Mouse (Mus musculus) liver, embryonic 13.5 days (tissue): ENCODE measurements around the gene E2f8. TPM values are rescaled to one million over a fixed set of nuclear protein-coding genes. Genes with fewer than 3 reads are reported as not detected.

Experiments used
- ATAC-seq: fragments of 200-750 bp; cut with Nextera tagmentation; 2 replicates; pipeline ENCODE4 v1.8.0; 2017; ENCODE audit warnings: low read depth, mild to moderate bottlenecking, moderate number of reproducible peaks, moderate library complexity
- DNase-seq: peaks from one replicate; pipeline ENCODE4 v3.0.0; 2022
- H3K27ac ChIP-seq: fragments of 300-500 bp; sonication (generic); 2 replicates; pipeline ENCODE4 v1.5.1; 2015; ENCODE audit warnings: moderate library complexity, mild to moderate bottlenecking, inconsistent platforms
- H3K27me3 ChIP-seq: fragments of 300-500 bp; sonication (generic); 2 replicates; pipeline ENCODE4 v1.6.1; 2015; ENCODE audit warnings: mild to moderate bottlenecking, inconsistent platforms
- H3K36me3 ChIP-seq: fragments of 300-500 bp; sonication (generic); 2 replicates; pipeline ENCODE4 v1.6.1; 2015; ENCODE audit warnings: mild to moderate bottlenecking, inconsistent platforms
- H3K4me1 ChIP-seq: fragments of 300-500 bp; sonication (generic); replicated peaks from 2 replicates; pipeline ENCODE4 v1.6.1; 2015; ENCODE audit warnings: inconsistent platforms
- H3K4me2 ChIP-seq: fragments of 300-500 bp; sonication (generic); 2 replicates; pipeline ENCODE4 v1.6.1; 2015; ENCODE audit warnings: inconsistent platforms, mild to moderate bottlenecking, moderate library complexity
- H3K4me3 ChIP-seq: fragments of 300-500 bp; sonication (generic); replicated peaks from 2 replicates; pipeline ENCODE4 v1.5.1; 2015; ENCODE audit warnings: mild to moderate bottlenecking, inconsistent platforms
- H3K9ac ChIP-seq: fragments of 300-500 bp; sonication (generic); 2 replicates; pipeline ENCODE4 v1.6.1; 2015; ENCODE audit warnings: mild to moderate bottlenecking, inconsistent platforms
- H3K9me3 ChIP-seq: fragments of 300-500 bp; sonication (generic); replicated peaks from 2 replicates; pipeline ENCODE4 v1.6.1; 2016; ENCODE audit warnings: inconsistent platforms
- WGBS: fragments of 180-500 bp; shearing (Covaris S2); methylation state at CpG from one replicate; pipeline ENCODE4 v1.1.7; 2015; ENCODE audit not compliant: insufficient replicate concordance; 5-methylcytosine and 5-hydroxymethylcytosine counted together
- polyA plus RNA-seq: library from polyadenylated mRNA; unstranded; fragments of >200 nt; fragmentation: Nextera tagmentation; extraction: Ambion mirVana; gene quantifications from 2 replicates; pipeline ENCODE4 v1.2.1, GENCODE M21; 2015

The E2f8 gene
- polyA plus RNA-seq, 1 experiment from 2014 or later = 25.2 TPM

- H3K27ac ChIP-seq = peak within 1 kb of the TSS; percentile 51
- ATAC-seq (peak; percentile 58; the same call in 1 of the 2 replicates), DNase-seq (no peak)
- H3K4me1 ChIP-seq = peaks cover 10% of the 10 kb centered on the region
- H3K36me3 ChIP-seq = no peaks in the 10 kb centered on the region
- no peak within 1 kb of the TSS for H3K4me2 ChIP-seq
- 18% methylated on average over 8 of the region's 8 CpGs for WGBS
- H3K9ac ChIP-seq = no peak within 1 kb of the TSS
- no peaks in the 10 kb centered on the region for H3K27me3 ChIP-seq
- no peaks in the 10 kb centered on the region for H3K9me3 ChIP-seq
- H3K4me3 ChIP-seq = no peak within 1 kb of the TSS
Observed at GRCm38 (mm10) chr7:48908521-48909341, 27.3 kb upstream of the E2f8 start, which contains the start of gene Nav2. Nav2 (plus strand) TSS chr7:48908716.

DNA sequence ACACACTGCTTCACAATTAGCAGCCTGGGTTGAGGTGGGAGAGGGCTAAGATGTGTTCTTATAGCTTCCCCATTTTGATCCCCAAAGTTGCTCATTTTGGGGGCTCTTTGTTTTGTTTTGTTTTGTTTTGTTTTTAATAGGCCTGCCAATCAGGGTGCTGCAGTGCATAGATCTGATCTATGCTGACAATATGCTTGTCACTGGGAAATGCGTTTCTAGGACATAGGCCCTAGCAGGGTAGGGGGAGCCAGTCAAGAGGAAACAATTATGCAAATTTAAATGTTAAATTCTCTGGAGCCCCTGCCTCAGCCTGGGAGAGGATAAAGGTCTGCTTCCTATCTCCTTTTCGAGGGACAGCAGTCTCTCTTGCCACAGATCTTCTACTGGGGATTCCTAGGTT is 21.1 kb upstream of the E2f8 start:
- Histone ChIP-seq H3K36me3 (no peaks in the 10 kb centered on the region), H3K9ac (no peak overlapping the region), H3K4me3 (no peak overlapping the region), H3K27me3 (peaks cover 13% of the 10 kb centered on the region), H3K4me2 (no peak overlapping the region), H3K27ac (no peak overlapping the region), H3K4me1 (peaks cover 9% of the 10 kb centered on the region; the same call in 1 of the 2 replicates), H3K9me3 (no peaks in the 10 kb centered on the region)
- WGBS = 26% methylated on average over 2 of the region's 2 CpGs
- no peak for ATAC-seq
- no peak for DNase-seq

DNA sequence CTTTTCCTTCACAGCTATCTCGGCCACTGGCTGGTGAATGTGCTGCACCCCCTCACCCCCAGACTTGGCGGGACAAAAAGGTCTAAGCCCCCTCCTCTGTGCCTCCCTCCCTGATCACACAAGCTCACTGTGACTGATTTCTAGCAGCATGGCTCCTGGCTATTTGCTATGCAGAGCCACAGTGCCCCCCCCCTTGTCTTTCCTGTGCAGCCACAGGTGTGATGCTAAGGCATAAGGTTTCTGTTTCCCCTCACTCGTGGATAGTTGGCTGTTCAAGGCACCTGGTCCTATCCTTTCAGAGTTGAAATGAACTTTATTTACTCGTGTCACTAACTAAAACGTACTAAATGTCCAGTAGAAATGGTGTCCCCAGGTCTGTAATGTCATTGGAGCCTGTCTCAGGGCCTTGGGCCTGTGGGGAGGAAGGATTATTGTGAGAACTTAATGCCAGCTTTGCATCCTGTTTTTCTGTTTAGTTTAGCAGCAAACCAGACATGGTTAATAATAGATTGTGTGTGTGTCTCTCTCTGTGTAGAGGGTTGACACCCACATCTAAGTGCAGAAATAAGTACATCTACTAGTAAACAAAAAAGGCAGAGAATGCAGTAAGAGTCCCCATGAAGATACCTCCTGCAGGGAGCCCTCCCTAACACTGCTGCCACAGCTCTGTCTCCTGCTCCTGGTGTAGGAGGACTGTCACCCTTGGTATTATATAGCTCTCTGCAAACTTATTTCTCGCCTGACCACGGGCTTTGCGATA is 19.2 kb upstream of the E2f8 start:
- no peak overlapping the region for H3K27ac ChIP-seq
- DNase-seq (no peak), ATAC-seq (no peak)
- H3K4me1 ChIP-seq = peaks cover 14% of the 10 kb centered on the region; the same call in 1 of the 2 replicates
- H3K9ac ChIP-seq = no peak overlapping the region
- WGBS = 48% methylated on average over 8 of the region's 8 CpGs
- H3K36me3 ChIP-seq = no peaks in the 10 kb centered on the region
- no peaks in the 10 kb centered on the region for H3K9me3 ChIP-seq
- peaks cover 13% of the 10 kb centered on the region for H3K27me3 ChIP-seq
- no peak overlapping the region for H3K4me3 ChIP-seq
- no peak overlapping the region for H3K4me2 ChIP-seq

GRCm38 (mm10) chr7:48898416-48898815 is 17.0 kb upstream of the E2f8 start:
- no peak overlapping the region for H3K27ac ChIP-seq

GRCm38 (mm10) chr7:48897539-48898163 is 16.3 kb upstream of the E2f8 start:
- Histone ChIP-seq H3K9me3 (no peaks in the 10 kb centered on the region), H3K9ac (no peak overlapping the region), H3K4me1 (peaks cover 19% of the 10 kb centered on the region), H3K4me3 (no peak overlapping the region), H3K36me3 (no peaks in the 10 kb centered on the region), H3K27me3 (peaks cover 13% of the 10 kb centered on the region), H3K4me2 (no peak overlapping the region), H3K27ac (no peak overlapping the region)
- DNase-seq (no peak), ATAC-seq (no peak)
- WGBS = 60% methylated on average over 24 of the region's 24 CpGs

More at GRCm38 (mm10) chr7:48898416-48898815, 17.0 kb upstream of the E2f8 start:
- peaks cover 19% of the 10 kb centered on the region for H3K4me1 ChIP-seq
- DNase-seq (no peak), ATAC-seq (no peak)
- H3K36me3 ChIP-seq = no peaks in the 10 kb centered on the region
- peaks cover 13% of the 10 kb centered on the region for H3K27me3 ChIP-seq
- H3K4me3 ChIP-seq = no peak overlapping the region
- no peak overlapping the region for H3K9ac ChIP-seq
- no peak overlapping the region for H3K4me2 ChIP-seq
- no peaks in the 10 kb centered on the region for H3K9me3 ChIP-seq
- WGBS = 20% methylated on average over 9 of the region's 9 CpGs

DNA sequence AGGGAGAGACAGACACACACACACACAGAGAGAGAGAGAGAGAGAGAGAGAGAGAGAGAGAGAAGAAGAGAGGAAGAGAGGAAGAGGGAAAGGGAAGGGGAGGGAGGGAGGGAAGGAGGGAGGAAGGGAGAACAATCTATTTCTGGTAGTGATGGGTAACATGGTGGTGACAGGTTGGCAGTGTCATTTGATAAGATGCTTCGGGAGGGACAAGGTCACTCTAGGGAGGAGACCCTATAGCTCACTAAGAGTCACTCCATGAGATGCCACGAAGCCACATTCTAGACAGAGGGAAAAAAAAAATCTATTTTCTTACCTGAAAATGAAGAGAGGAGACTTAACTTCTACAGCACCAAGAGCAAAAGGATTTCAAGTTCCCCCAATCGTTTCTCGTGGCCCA is 14.7 kb upstream of the E2f8 start:
- Histone ChIP-seq H3K27me3 (peaks cover 13% of the 10 kb centered on the region), H3K4me3 (no peak overlapping the region), H3K9me3 (no peaks in the 10 kb centered on the region), H3K4me1 (peaks cover 19% of the 10 kb centered on the region), H3K4me2 (no peak overlapping the region), H3K27ac (no peak overlapping the region), H3K36me3 (no peaks in the 10 kb centered on the region), H3K9ac (no peak overlapping the region)
- 54% methylated on average over 4 of the region's 4 CpGs for WGBS
- DNase-seq = no peak
- ATAC-seq = no peak

DNA sequence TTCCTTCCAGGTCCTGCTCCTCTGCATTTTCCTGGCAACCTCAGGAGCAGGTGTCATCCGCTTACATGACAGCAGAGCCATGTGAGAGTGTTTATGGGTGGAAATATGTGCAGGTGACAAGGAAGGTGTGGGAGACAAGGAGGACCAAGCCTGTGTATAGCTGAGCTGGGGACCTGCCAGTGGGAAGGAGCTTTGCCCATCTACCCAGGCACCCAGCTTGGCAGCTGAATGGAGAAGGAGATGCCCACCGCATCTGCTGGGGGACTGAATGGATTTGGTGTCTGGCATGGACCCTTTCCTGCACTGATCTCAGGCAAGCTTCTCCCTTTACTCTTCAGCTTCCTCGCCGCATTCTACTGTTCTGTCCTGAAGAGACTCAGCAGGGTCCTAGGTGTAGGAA is 14.1 kb upstream of the E2f8 start:
- no peak for ATAC-seq

DNA sequence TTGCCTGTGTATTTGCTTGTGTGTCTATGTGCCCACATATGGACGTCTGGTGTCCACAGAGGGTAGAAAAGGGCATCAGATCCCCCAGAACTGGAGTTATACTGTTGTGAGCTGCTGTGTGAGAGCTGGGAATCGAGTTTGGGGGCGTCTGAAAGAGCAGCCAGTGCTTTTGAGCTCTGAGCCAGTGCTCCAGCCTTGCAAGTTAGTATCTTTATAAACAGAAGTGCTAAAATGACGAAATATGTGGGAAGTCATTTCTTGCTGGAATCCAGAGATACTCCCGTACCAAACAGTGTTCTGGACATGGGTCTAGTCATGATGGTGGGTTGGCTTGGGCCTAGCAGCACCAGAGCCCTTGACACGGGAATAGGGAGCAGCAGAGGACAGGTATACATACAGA is 13.4 kb upstream of the E2f8 start:
- Histone ChIP-seq H3K4me2 (no peak overlapping the region), H3K4me1 (peaks cover 19% of the 10 kb centered on the region), H3K9ac (no peak overlapping the region), H3K27me3 (peaks cover 13% of the 10 kb centered on the region), H3K27ac (peak overlapping the region; percentile 2; the same call in 1 of the 2 replicates), H3K4me3 (no peak overlapping the region), H3K36me3 (no peaks in the 10 kb centered on the region), H3K9me3 (no peaks in the 10 kb centered on the region)
- no peak for ATAC-seq
- WGBS = 44% methylated on average over 6 of the region's 6 CpGs
- DNase-seq = no peak

More for the DNA sequence above, 14.1 kb upstream of the E2f8 start:
- Histone ChIP-seq H3K9me3 (no peaks in the 10 kb centered on the region), H3K4me2 (no peak overlapping the region), H3K27me3 (peaks cover 13% of the 10 kb centered on the region), H3K9ac (no peak overlapping the region), H3K27ac (no peak overlapping the region), H3K36me3 (no peaks in the 10 kb centered on the region), H3K4me1 (peaks cover 19% of the 10 kb centered on the region), H3K4me3 (no peak overlapping the region)
- DNase-seq = no peak
- WGBS = 74% methylated on average over 4 of the region's 4 CpGs

DNA sequence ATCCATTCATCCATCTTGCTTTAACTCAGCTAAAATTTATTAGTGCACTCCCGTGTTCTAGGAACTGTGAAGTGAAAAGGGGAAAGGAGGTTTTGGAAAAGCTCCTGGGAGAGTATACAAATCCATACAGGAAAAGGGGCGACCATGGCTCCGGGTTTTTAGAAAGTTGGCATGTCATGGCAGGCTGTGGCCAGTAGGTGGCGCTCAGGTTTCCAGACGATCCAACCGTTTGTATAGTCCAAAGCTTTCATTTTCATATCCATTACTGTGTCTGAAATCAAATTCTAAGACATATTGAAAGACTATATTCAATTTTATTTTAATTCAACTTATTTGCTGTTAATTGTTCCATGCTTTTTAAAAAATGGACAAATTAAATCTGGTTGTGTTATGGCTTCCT is 12.8 kb upstream of the E2f8 start:
- no peak overlapping the region for H3K4me3 ChIP-seq
- ATAC-seq (no peak), DNase-seq (no peak)
- H3K9me3 ChIP-seq = no peaks in the 10 kb centered on the region
- peaks cover 9% of the 10 kb centered on the region for H3K27me3 ChIP-seq
- peaks cover 19% of the 10 kb centered on the region for H3K4me1 ChIP-seq
- WGBS = 3% methylated on average over 6 of the region's 6 CpGs
- H3K27ac ChIP-seq = no peak overlapping the region
- no peak overlapping the region for H3K9ac ChIP-seq
- no peak overlapping the region for H3K4me2 ChIP-seq
- no peaks in the 10 kb centered on the region for H3K36me3 ChIP-seq

- no peak overlapping the region for H3K4me2 ChIP-seq
- no peak for DNase-seq
- ATAC-seq = no peak
- peaks cover 5% of the 10 kb centered on the region for H3K27me3 ChIP-seq
- no peaks in the 10 kb centered on the region for H3K36me3 ChIP-seq
- H3K27ac ChIP-seq = no peak overlapping the region
- WGBS = 63% methylated on average over 7 of the region's 7 CpGs
- H3K4me3 ChIP-seq = no peak overlapping the region
- H3K9me3 ChIP-seq = no peaks in the 10 kb centered on the region
- no peak overlapping the region for H3K9ac ChIP-seq
- H3K4me1 ChIP-seq = peaks cover 13% of the 10 kb centered on the region
Observed at GRCm38 (mm10) chr7:48893093-48893492, 11.7 kb upstream of the E2f8 start.

GRCm38 (mm10) chr7:48891029-48891428 is 9.6 kb upstream of the E2f8 start:
- peaks cover 11% of the 10 kb centered on the region; the same call in 1 of the 2 replicates for H3K27me3 ChIP-seq
- no peak overlapping the region for H3K27ac ChIP-seq
- no peaks in the 10 kb centered on the region for H3K36me3 ChIP-seq
- H3K4me3 ChIP-seq = no peak overlapping the region
- H3K9ac ChIP-seq = no peak overlapping the region
- ATAC-seq (no peak), DNase-seq (no peak)
- peaks cover 5% of the 10 kb centered on the region; the same call in 1 of the 2 replicates for H3K4me1 ChIP-seq
- no peaks in the 10 kb centered on the region for H3K9me3 ChIP-seq
- no peak overlapping the region for H3K4me2 ChIP-seq
- WGBS = 73% methylated on average over 5 of the region's 5 CpGs
